Mouse (Mus musculus): Measurements from ENCODE around the gene Maats1.
A peak's percentile ranks its signal among the peaks of the same experiment; 100 is the strongest.

GRCm38 (mm10) chr16:38376163-38376840, 34.4 kb upstream of the Maats1 start:
- TF ChIP-seq CTCF (IDR thresholded peaks at IDR 0.05; ENCODE audit: extremely low read depth, insufficient read length, insufficient replicate concordance, low read depth, low read length) (peak; percentile 46; the same call in 1 of the 2 replicates), POLR2A (IDR thresholded peaks at IDR 0.05; ENCODE audit: low read depth, low read length) (no peak)
